Mouse (Mus musculus) kidney, adult 18-20 months (tissue): ENCODE data around the gene Daglb.
"Not testable (repeated sequence)": the region's sequence is repeated elsewhere in the genome, so short reads cannot be mapped to it uniquely, and the experiment has no call there.

Experiments
- DNase-seq: peaks from one replicate; pipeline ENCODE4 v3.0.0; 2021

The Daglb gene

GRCm38 (mm10) chr5:143522882-143523281 lies 58.5 kb downstream of the Daglb start:
- no peak for DNase-seq

GRCm38 (mm10) chr5:143525454-143526225 lies 61.3 kb downstream of the Daglb start:
- DNase-seq = no peak

GRCm38 (mm10) chr5:143526698-143527331 lies 62.4 kb downstream of the Daglb start:
- peak; percentile 56 for DNase-seq

GRCm38 (mm10) chr5:143527486-143528307 lies 63.3 kb downstream of the Daglb start, which contains the start of gene Rac1:
Gene Rac1, minus strand, starts transcription at chr5:143528036.
- peak; percentile 96 for DNase-seq

- DNase-seq = no peak
Measured at GRCm38 (mm10) chr5:143528308-143528683, 63.9 kb downstream of the Daglb start.

GRCm38 (mm10) chr5:143530715-143531114 lies 66.3 kb downstream of the Daglb start:
- no peak for DNase-seq

- no peak for DNase-seq
Measured at GRCm38 (mm10) chr5:143534922-143535321, 70.5 kb downstream of the Daglb start.

- no peak for DNase-seq
Measured at GRCm38 (mm10) chr5:143537022-143537421, 72.6 kb downstream of the Daglb start.

- DNase-seq = no peak
Measured at GRCm38 (mm10) chr5:143539111-143539510, 74.7 kb downstream of the Daglb start.

GRCm38 (mm10) chr5:143547384-143547783 lies 83.0 kb downstream of the Daglb start:
- DNase-seq = peak; percentile 87

- no peak for DNase-seq
Measured at GRCm38 (mm10) chr5:143547866-143548265, 83.5 kb downstream of the Daglb start.

GRCm38 (mm10) chr5:143548401-143548846 lies 84.0 kb downstream of the Daglb start:
- peak; percentile 97 for DNase-seq

- DNase-seq = not testable (repeated sequence)
Measured at GRCm38 (mm10) chr5:143548922-143549321, 84.5 kb downstream of the Daglb start.

GRCm38 (mm10) chr5:143552911-143553310 lies 88.5 kb downstream of the Daglb start:
- no peak for DNase-seq

- no peak for DNase-seq
Measured at GRCm38 (mm10) chr5:143555233-143555632, 90.8 kb downstream of the Daglb start.
